Mouse (Mus musculus) brain, embryonic 18.5 days (tissue): ENCODE data around the gene Gm21190.
"Not testable (repeated sequence)": the region's sequence is repeated elsewhere in the genome, so short reads cannot be mapped to it uniquely, and the experiment has no call there.

Source experiments
- DNase-seq: peaks from one replicate; pipeline ENCODE4 v3.0.0-alpha.2; 2012; ENCODE audit warnings: low read depth, low spot score

The Gm21190 gene

GRCm38 (mm10) chr5:15490934-15491333 is 38.1 kb downstream of the Gm21190 start:
- DNase-seq = not testable (repeated sequence)

- DNase-seq = no peak
Measured at GRCm38 (mm10) chr5:15488743-15489142, 40.3 kb downstream of the Gm21190 start.

DNA sequence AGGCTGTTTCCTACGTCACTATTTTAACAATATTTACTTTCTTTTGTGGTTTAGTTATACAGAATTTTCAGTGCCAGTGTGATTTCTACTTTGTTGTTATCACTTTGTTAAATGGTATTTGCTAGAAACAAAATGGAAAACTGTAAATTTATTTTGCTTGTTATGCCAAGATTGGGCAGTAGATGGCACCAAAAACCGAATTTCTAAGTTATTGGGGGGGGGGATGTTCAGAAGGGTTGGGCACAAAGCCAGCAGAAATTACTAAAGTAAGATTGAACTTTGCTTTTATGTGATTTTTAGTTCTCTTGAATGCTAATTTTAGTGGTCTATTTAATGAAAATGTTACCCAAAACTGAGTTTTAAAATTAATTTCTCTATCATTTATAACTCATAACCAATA is 44.4 kb downstream of the Gm21190 start:
- DNase-seq = not testable (repeated sequence)

DNA sequence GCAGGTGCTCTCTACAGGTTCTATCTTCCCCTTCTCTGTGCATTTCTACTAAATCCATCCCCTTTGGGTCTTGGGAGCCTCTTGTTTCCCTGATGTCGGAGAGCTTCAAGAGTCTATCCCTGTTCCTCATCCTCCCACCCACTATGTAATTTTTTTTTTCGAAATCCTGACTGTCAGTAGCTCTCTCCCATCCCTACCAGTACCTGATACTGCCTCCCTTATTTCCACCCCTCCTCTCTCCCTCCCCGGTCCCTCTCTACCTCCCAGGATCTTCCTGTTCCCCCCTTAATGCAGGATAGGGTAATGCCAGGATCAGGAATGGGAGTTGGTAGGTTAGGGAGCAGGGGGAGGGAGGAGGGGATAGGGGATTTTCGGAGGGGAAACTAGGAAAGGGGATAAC is 45.4 kb downstream of the Gm21190 start:
- not testable (repeated sequence) for DNase-seq

GRCm38 (mm10) chr5:15482815-15483214 is 46.2 kb downstream of the Gm21190 start:
- DNase-seq = not testable (repeated sequence)

DNA sequence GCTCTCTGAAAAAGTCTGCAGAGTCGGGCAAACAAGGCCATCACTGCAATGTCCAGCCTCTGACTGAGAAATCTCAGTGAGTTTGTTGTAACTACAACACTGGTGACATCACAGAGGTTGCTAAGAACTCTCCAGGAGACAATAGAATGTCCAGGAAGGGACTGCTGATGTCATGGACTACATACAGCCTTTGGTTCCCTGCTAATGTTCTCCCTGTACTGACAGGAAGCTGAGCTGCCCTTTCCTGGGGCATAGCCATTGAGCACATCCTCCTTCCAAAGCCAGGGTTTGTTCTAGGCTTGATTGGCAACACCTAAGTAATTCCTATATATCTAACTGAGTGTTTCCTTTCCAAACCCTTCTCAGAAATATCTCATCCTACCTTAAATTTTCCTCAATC is 52.6 kb downstream of the Gm21190 start, which contains the start of gene Gm21149:
Gene Gm21149 (minus strand): TSS at position 101 of the 400 bp plus-strand sequence.
- not testable (repeated sequence) for DNase-seq
